Mouse (Mus musculus): ENCODE results near the gene Vsig10. TPM values are rescaled to one million over a fixed set of nuclear protein-coding genes. Genes with fewer than 3 reads are reported as not detected.

Vsig10 gene
- total and polyA plus RNA-seq, 3 experiments, result 0.02 to 0.05 TPM; not detected in 1

GRCm38 (mm10) chr5:117388877-117389276 lies 70.0 kb downstream of the Vsig10 start, which contains the start of gene Rfc5:
Gene Rfc5 (minus strand): TSS chr5:117389047.
- TF ChIP-seq GATA1 (IDR thresholded peaks at IDR 0.05; ENCODE audit: borderline replicate concordance, low read length), result no peak
- no peak for TF ChIP-seq GATA2 (IDR thresholded peaks at IDR 0.05; ENCODE audit: borderline replicate concordance, low read depth, low read length)
- TF ChIP-seq TAL1 (conservative IDR thresholded peaks at IDR 0.05; ENCODE audit: low read depth, low read length), result no peak
- TF ChIP-seq CTCF (IDR thresholded peaks at IDR 0.05; ENCODE audit: low read depth, low read length), result no peak
- no peak for TF ChIP-seq POLR2AphosphoS5 (IDR thresholded peaks at IDR 0.05; ENCODE audit: insufficient replicate concordance, low read depth, low read length)
- DNase-seq (ENCODE audit: low spot score), result peak; percentile 96

GRCm38 (mm10) chr5:117390895-117391294 lies 72.0 kb downstream of the Vsig10 start:
- DNase-seq (ENCODE audit: low spot score) (no peak), ATAC-seq (ENCODE audit: extremely low read depth, insufficient number of reproducible peaks, low FRiP score, poor library complexity, severe bottlenecking) (no peak)
- H3K36me3 ChIP-seq (replicated peaks), result peaks cover 22% of the 10 kb centered on the region
- TF ChIP-seq TAL1 (conservative IDR thresholded peaks at IDR 0.05; ENCODE audit: low read depth, low read length), result no peak
- no peak for TF ChIP-seq CTCF (IDR thresholded peaks at IDR 0.05; ENCODE audit: low read depth, low read length)
- TF ChIP-seq GATA2 (IDR thresholded peaks at IDR 0.05; ENCODE audit: borderline replicate concordance, low read depth, low read length), result no peak
- no peak for TF ChIP-seq POLR2AphosphoS5 (IDR thresholded peaks at IDR 0.05; ENCODE audit: insufficient replicate concordance, low read depth, low read length)
- no peak for TF ChIP-seq GATA1 (IDR thresholded peaks at IDR 0.05; ENCODE audit: borderline replicate concordance, low read length)
- peaks cover 24% of the 10 kb centered on the region for H3K4me1 ChIP-seq (ENCODE audit: insufficient read depth, low read depth, low read length)
- no peaks in the 10 kb centered on the region for H3K27me3 ChIP-seq (ENCODE audit: insufficient read depth, low read length)
- H3K4me3 ChIP-seq (ENCODE audit: low read depth, low read length), result no peak overlapping the region
- H3K9me3 ChIP-seq (replicated peaks), result peaks cover 21% of the 10 kb centered on the region

More at GRCm38 (mm10) chr5:117388877-117389276, 70.0 kb downstream of the Vsig10 start, which contains the start of gene Rfc5:
- Histone ChIP-seq H3K27me3 (ENCODE audit: insufficient read depth, low read length) (no peaks in the 10 kb centered on the region), H3K4me3 (ENCODE audit: low read depth, low read length) (peak within 1 kb of the TSS; percentile 87), H3K4me1 (ENCODE audit: insufficient read depth, low read depth, low read length) (peaks cover 33% of the 10 kb centered on the region), H3K36me3 (replicated peaks) (peaks cover 42% of the 10 kb centered on the region), H3K9me3 (replicated peaks) (peaks cover 21% of the 10 kb centered on the region)
- ATAC-seq (ENCODE audit: extremely low read depth, insufficient number of reproducible peaks, low FRiP score, poor library complexity, severe bottlenecking), result peak; percentile 93

GRCm38 (mm10) chr5:117395834-117396233 lies 77.0 kb downstream of the Vsig10 start:
- no peak for TF ChIP-seq GATA2 (IDR thresholded peaks at IDR 0.05; ENCODE audit: borderline replicate concordance, low read depth, low read length)
- TF ChIP-seq CTCF (IDR thresholded peaks at IDR 0.05; ENCODE audit: low read depth, low read length), result no peak
- TF ChIP-seq TAL1 (conservative IDR thresholded peaks at IDR 0.05; ENCODE audit: low read depth, low read length), result no peak
- no peak for TF ChIP-seq GATA1 (IDR thresholded peaks at IDR 0.05; ENCODE audit: borderline replicate concordance, low read length)
- no peak for TF ChIP-seq POLR2AphosphoS5 (IDR thresholded peaks at IDR 0.05; ENCODE audit: insufficient replicate concordance, low read depth, low read length)
- no peak for DNase-seq (ENCODE audit: low spot score)
- no peaks in the 10 kb centered on the region for H3K27me3 ChIP-seq (ENCODE audit: insufficient read depth, low read length)
- ATAC-seq (ENCODE audit: extremely low read depth, insufficient number of reproducible peaks, low FRiP score, poor library complexity, severe bottlenecking), result no peak
- no peaks in the 10 kb centered on the region for H3K36me3 ChIP-seq (replicated peaks)
- no peak overlapping the region for H3K4me3 ChIP-seq (ENCODE audit: low read depth, low read length)
- H3K9me3 ChIP-seq (replicated peaks), result peaks cover 21% of the 10 kb centered on the region
- no peaks in the 10 kb centered on the region for H3K4me1 ChIP-seq (ENCODE audit: insufficient read depth, low read depth, low read length)

GRCm38 (mm10) chr5:117396596-117397014 lies 77.7 kb downstream of the Vsig10 start:
- Histone ChIP-seq H3K27me3 (ENCODE audit: insufficient read depth, low read length) (no peaks in the 10 kb centered on the region), H3K4me1 (ENCODE audit: insufficient read depth, low read depth, low read length) (no peaks in the 10 kb centered on the region), H3K4me3 (ENCODE audit: low read depth, low read length) (no peak overlapping the region), H3K36me3 (replicated peaks) (no peaks in the 10 kb centered on the region), H3K9me3 (replicated peaks) (peaks cover 20% of the 10 kb centered on the region)
- no peak for ATAC-seq (ENCODE audit: extremely low read depth, insufficient number of reproducible peaks, low FRiP score, poor library complexity, severe bottlenecking)
- DNase-seq (ENCODE audit: low spot score), result no peak
- TF ChIP-seq GATA1 (IDR thresholded peaks at IDR 0.05; ENCODE audit: borderline replicate concordance, low read length) (no peak), POLR2AphosphoS5 (IDR thresholded peaks at IDR 0.05; ENCODE audit: insufficient replicate concordance, low read depth, low read length) (no peak), TAL1 (conservative IDR thresholded peaks at IDR 0.05; ENCODE audit: low read depth, low read length) (no peak), GATA2 (IDR thresholded peaks at IDR 0.05; ENCODE audit: borderline replicate concordance, low read depth, low read length) (no peak), CTCF (IDR thresholded peaks at IDR 0.05; ENCODE audit: low read depth, low read length) (no peak)

- peaks cover 13% of the 10 kb centered on the region for H3K9me3 ChIP-seq (replicated peaks)
- ATAC-seq (ENCODE audit: extremely low read depth, insufficient number of reproducible peaks, low FRiP score, poor library complexity, severe bottlenecking), result no peak
These were observed 78.5 kb downstream of the Vsig10 start for GRCm38 (mm10) chr5:117397371-117397770.

GRCm38 (mm10) chr5:117398007-117398550 lies 79.2 kb downstream of the Vsig10 start:
- DNase-seq (ENCODE audit: low spot score) (no peak), ATAC-seq (ENCODE audit: extremely low read depth, insufficient number of reproducible peaks, low FRiP score, poor library complexity, severe bottlenecking) (no peak)
- no peak for TF ChIP-seq GATA2 (IDR thresholded peaks at IDR 0.05; ENCODE audit: borderline replicate concordance, low read depth, low read length)
- no peak for TF ChIP-seq CTCF (IDR thresholded peaks at IDR 0.05; ENCODE audit: low read depth, low read length)
- TF ChIP-seq GATA1 (IDR thresholded peaks at IDR 0.05; ENCODE audit: borderline replicate concordance, low read length), result no peak
- no peak for TF ChIP-seq TAL1 (conservative IDR thresholded peaks at IDR 0.05; ENCODE audit: low read depth, low read length)
- H3K4me3 ChIP-seq (ENCODE audit: low read depth, low read length), result no peak overlapping the region
- H3K36me3 ChIP-seq (replicated peaks), result no peaks in the 10 kb centered on the region
- H3K9me3 ChIP-seq (replicated peaks), result peaks cover 5% of the 10 kb centered on the region
- H3K27me3 ChIP-seq (ENCODE audit: insufficient read depth, low read length), result no peaks in the 10 kb centered on the region
- H3K4me1 ChIP-seq (ENCODE audit: insufficient read depth, low read depth, low read length), result no peaks in the 10 kb centered on the region

More at GRCm38 (mm10) chr5:117397371-117397770, 78.5 kb downstream of the Vsig10 start:
- Histone ChIP-seq H3K4me1 (ENCODE audit: insufficient read depth, low read depth, low read length) (no peaks in the 10 kb centered on the region), H3K27me3 (ENCODE audit: insufficient read depth, low read length) (no peaks in the 10 kb centered on the region), H3K4me3 (ENCODE audit: low read depth, low read length) (no peak overlapping the region), H3K36me3 (replicated peaks) (no peaks in the 10 kb centered on the region)
- no peak for DNase-seq (ENCODE audit: low spot score)
- TF ChIP-seq TAL1 (conservative IDR thresholded peaks at IDR 0.05; ENCODE audit: low read depth, low read length), result no peak
- no peak for TF ChIP-seq CTCF (IDR thresholded peaks at IDR 0.05; ENCODE audit: low read depth, low read length)
- TF ChIP-seq POLR2AphosphoS5 (IDR thresholded peaks at IDR 0.05; ENCODE audit: insufficient replicate concordance, low read depth, low read length), result no peak
- TF ChIP-seq GATA2 (IDR thresholded peaks at IDR 0.05; ENCODE audit: borderline replicate concordance, low read depth, low read length), result no peak
- TF ChIP-seq GATA1 (IDR thresholded peaks at IDR 0.05; ENCODE audit: borderline replicate concordance, low read length), result no peak

Measured in G1E (cell line).